Mouse (Mus musculus) MEL (cell line): ENCODE data around the gene Ddx42. TPM values are rescaled to one million over a fixed set of nuclear protein-coding genes. Genes with fewer than 3 reads are reported as not detected.
"Not testable (repeated sequence)": the region's sequence is repeated elsewhere in the genome, so short reads cannot be mapped to it uniquely, and the experiment has no call there.

Source experiments
- DNase-seq: peaks from one replicate; pipeline ENCODE4 v3.0.0; 2011; ENCODE audit warnings: low read depth, low spot score
- H3K27ac ChIP-seq: 2 replicates; pipeline ENCODE4 v1.5.1; 2012; ENCODE audit warnings: low read depth, mild to moderate bottlenecking, control low read depth, low read length, moderate library complexity; ENCODE audit not compliant: control insufficient read depth
- H3K27me3 ChIP-seq, 2 experiments: fragments of 150-350 bp in 1 of 2; sonication (generic) in 1 of 2; 2 replicates each; pipeline ENCODE4 v1.6.1; 2012; ENCODE audit warnings: low read length in 2 of 2, mild to moderate bottlenecking in 2 of 2, improper control_type of control experiment in 1 of 2, moderate library complexity in 1 of 2; ENCODE audit not compliant: insufficient read depth in 2 of 2, control insufficient read depth in 1 of 2
- H3K36me3 ChIP-seq, 2 experiments: 2 replicates each; pipeline ENCODE4 v1.6.1; 2012 to 2014; ENCODE audit warnings: low read length in 2 of 2, improper control_type of control experiment in 1 of 2, inconsistent platforms in 1 of 2, mild to moderate bottlenecking in 1 of 2; ENCODE audit not compliant: insufficient read depth in 2 of 2, control insufficient read depth in 1 of 2
- H3K4me1 ChIP-seq, 2 experiments: fragments of 150-350 bp in 1 of 2; sonication (generic) in 1 of 2; 2 replicates each; pipeline ENCODE4 v1.6.1; 2012; ENCODE audit warnings: low read length in 2 of 2, improper control_type of control experiment in 1 of 2, mild to moderate bottlenecking in 1 of 2; ENCODE audit not compliant: insufficient read depth in 2 of 2, control insufficient read depth in 1 of 2
- H3K4me3 ChIP-seq, 2 experiments: fragments of 150-350 bp in 1 of 2; sonication (generic) in 1 of 2; 2 replicates each; pipeline ENCODE4 v1.5.1; 2012; ENCODE audit warnings: low read depth in 2 of 2, low read length in 2 of 2, mild to moderate bottlenecking in 2 of 2, moderate library complexity in 2 of 2, control low read depth in 1 of 2, improper control_type of control experiment in 1 of 2; ENCODE audit not compliant: control insufficient read depth in 1 of 2, insufficient read depth in 1 of 2
- H3K79me2 ChIP-seq: 2 replicates; pipeline ENCODE4 v1.6.1; 2012; ENCODE audit warnings: mild to moderate bottlenecking, low read length, moderate library complexity; ENCODE audit not compliant: control insufficient read depth, poor library complexity, insufficient read depth
- H3K9ac ChIP-seq: 2 replicates; pipeline ENCODE4 v1.6.1; 2012; ENCODE audit warnings: low read depth, mild to moderate bottlenecking, control low read depth, low read length, moderate library complexity; ENCODE audit not compliant: control insufficient read depth, poor library complexity, severe bottlenecking
- H3K9me3 ChIP-seq: fragments of 150-350 bp; sonication (generic); replicated peaks from 2 replicates; pipeline ENCODE4 v1.6.1; 2012; ENCODE audit warnings: mild to moderate bottlenecking, low read length, improper control_type of control experiment, moderate library complexity; ENCODE audit not compliant: insufficient read depth
- BHLHE40 ChIP-seq: IDR thresholded peaks from 2 replicates; pipeline ENCODE4 v1.6.1; 2012; ENCODE audit warnings: low read depth, mild to moderate bottlenecking, inconsistent platforms, low read length, improper control_type of control experiment, borderline replicate concordance
- CHD1 ChIP-seq: IDR thresholded peaks from 2 replicates; pipeline ENCODE4 v1.6.1; 2012; ENCODE audit warnings: low read depth, mild to moderate bottlenecking, inconsistent platforms, low read length, improper control_type of control experiment
- CHD2 ChIP-seq: IDR thresholded peaks from 2 replicates; pipeline ENCODE4 v1.6.1; 2011; ENCODE audit warnings: low read length, improper control_type of control experiment
- CTCF ChIP-seq, 3 experiments: IDR thresholded peaks in 2 of 3; conservative IDR thresholded peaks in 1 of 3; 2 replicates each; pipeline ENCODE4 v1.5.1; 2011 to 2012; ENCODE audit warnings: low read length in 3 of 3, low read depth in 2 of 3, mild to moderate bottlenecking in 2 of 3, improper control_type of control experiment in 1 of 3, inconsistent platforms in 1 of 3, mixed read lengths in 1 of 3, moderate library complexity in 1 of 3; ENCODE audit not compliant: control insufficient read depth in 1 of 3, insufficient read depth in 1 of 3, poor library complexity in 1 of 3, severe bottlenecking in 1 of 3
- E2F4 ChIP-seq: IDR thresholded peaks from 2 replicates; pipeline ENCODE4 v1.6.1; 2011; ENCODE audit warnings: low read depth, low read length, improper control_type of control experiment, borderline replicate concordance
- EP300 ChIP-seq, 2 experiments: IDR thresholded peaks; 2 replicates each; pipeline ENCODE4 v1.6.1; 2011; ENCODE audit warnings: improper control_type of control experiment in 2 of 2, low read length in 2 of 2, low read depth in 1 of 2, mild to moderate bottlenecking in 1 of 2
- HCFC1 ChIP-seq: IDR thresholded peaks from 2 replicates; pipeline ENCODE4 v1.6.1; 2012; ENCODE audit warnings: low read depth, mild to moderate bottlenecking, inconsistent platforms, low read length, improper control_type of control experiment, moderate library complexity
- KAT2A ChIP-seq: conservative IDR thresholded peaks from 2 replicates; pipeline ENCODE4 v1.6.1; 2012; ENCODE audit warnings: low read depth, low read length, improper control_type of control experiment, inconsistent platforms
- MAFK ChIP-seq: IDR thresholded peaks from 2 replicates; pipeline ENCODE4 v1.6.1; 2011; ENCODE audit warnings: low read depth, mild to moderate bottlenecking, low read length, improper control_type of control experiment, borderline replicate concordance
- MYB ChIP-seq: IDR thresholded peaks from 2 replicates; pipeline ENCODE4 v1.6.1; 2011; ENCODE audit warnings: mild to moderate bottlenecking, low read depth, low read length, improper control_type of control experiment
- MYC ChIP-seq: IDR thresholded peaks from 2 replicates; pipeline ENCODE4 v1.6.1; 2011; ENCODE audit warnings: low read depth, mild to moderate bottlenecking, low read length, improper control_type of control experiment, moderate library complexity
- NELFE ChIP-seq: IDR thresholded peaks from 2 replicates; pipeline ENCODE4 v1.6.1; 2011; ENCODE audit warnings: low read depth, low read length, improper control_type of control experiment
- POLR2AphosphoS2 ChIP-seq: IDR thresholded peaks from 2 replicates; pipeline ENCODE4 v1.6.1; 2011; ENCODE audit warnings: low read length, improper control_type of control experiment
- RAD21 ChIP-seq: IDR thresholded peaks from 2 replicates; pipeline ENCODE4 v1.6.1; 2011; ENCODE audit warnings: mild to moderate bottlenecking, low read depth, low read length, improper control_type of control experiment
- SIN3A ChIP-seq: IDR thresholded peaks from 2 replicates; pipeline ENCODE4 v1.6.1; 2012; ENCODE audit warnings: low read length, improper control_type of control experiment, inconsistent platforms
- SMC3 ChIP-seq: IDR thresholded peaks from 2 replicates; pipeline ENCODE4 v1.6.1; 2011; ENCODE audit warnings: low read depth, low read length, improper control_type of control experiment
- UBTF ChIP-seq: IDR thresholded peaks from 2 replicates; pipeline ENCODE4 v1.6.1; 2012; ENCODE audit warnings: low read depth, mild to moderate bottlenecking, inconsistent platforms, low read length, improper control_type of control experiment, moderate library complexity, borderline replicate concordance; ENCODE audit not compliant: insufficient read depth
- USF1 ChIP-seq: IDR thresholded peaks from 2 replicates; pipeline ENCODE4 v1.6.1; 2014; ENCODE audit warnings: low read depth, mild to moderate bottlenecking, inconsistent platforms, low read length, improper control_type of control experiment, moderate library complexity
- ZC3H11A ChIP-seq: IDR thresholded peaks from 2 replicates; pipeline ENCODE4 v1.6.1; 2012; ENCODE audit warnings: low read depth, mild to moderate bottlenecking, inconsistent platforms, low read length, improper control_type of control experiment
- ZKSCAN1 ChIP-seq: IDR thresholded peaks from 2 replicates; pipeline ENCODE4 v1.6.1; 2012; ENCODE audit warnings: low read depth, mild to moderate bottlenecking, inconsistent platforms, low read length, improper control_type of control experiment, moderate library complexity
- ZMIZ1 ChIP-seq: IDR thresholded peaks from 2 replicates; pipeline ENCODE4 v1.6.1; 2012; ENCODE audit warnings: low read depth, mild to moderate bottlenecking, inconsistent platforms, low read length, improper control_type of control experiment, moderate library complexity
- ZNF384 ChIP-seq: IDR thresholded peaks from 2 replicates; pipeline ENCODE4 v1.6.1; 2012; ENCODE audit warnings: low read depth, mild to moderate bottlenecking, inconsistent platforms, low read length, improper control_type of control experiment
- polyA plus RNA-seq, 2 experiments: library from polyadenylated mRNA; stranded (reverse) in 1 of 2; unstranded in 1 of 2; fragments of >175 nt in 1 of 2; fragments of >200 nt in 1 of 2; gene quantifications; 2 replicates each; pipeline versions ENCODE4 v1.2.1 to v1.2.4; 2012; ENCODE audit warnings: low replicate concordance in 2 of 2, low read depth in 1 of 2; ENCODE audit not compliant: insufficient read length in 2 of 2, insufficient read depth in 1 of 2, missing spikeins in 1 of 2
- total RNA-seq: library from RNA; depleted of rRNA; stranded (reverse); fragments of 300-350 nt; gene quantifications from 2 replicates; pipeline ENCODE4 v1.2.3, GENCODE M21; 2012

The Ddx42 gene
- total and polyA plus RNA-seq, 3 experiments: 56.1 to 57.7 TPM; not detected in 1

- TF ChIP-seq EP300 (IDR thresholded peaks at IDR 0.05; ENCODE audit: low read depth in 1 of 2, low read length in 2 of 2): no peak
- TF ChIP-seq ZNF384: no peak
- TF ChIP-seq POLR2AphosphoS2: peak; percentile 58; the same call in 1 of the 2 replicates
Observed at GRCm38 (mm10) chr11:106215927-106216729, 598 bp upstream of the Ddx42 start, which contains the start of gene Ccdc47 (continued).

GRCm38 (mm10) chr11:106220603-106221002, 3.9 kb downstream of the Ddx42 start:
- no peak for DNase-seq

GRCm38 (mm10) chr11:106233978-106234377, 17.3 kb downstream of the Ddx42 start:
- H3K9ac ChIP-seq, DNase-seq, H3K4me1 ChIP-seq, H3K27ac ChIP-seq, H3K79me2 ChIP-seq, H3K4me3 ChIP-seq, H3K27me3 ChIP-seq, H3K9me3 ChIP-seq: not testable (repeated sequence)
- peaks cover 0 to 64% of the 10 kb centered on the region in 2 experiments; a peak in 3 of 4 replicates for H3K36me3 ChIP-seq
- peak; percentile 8 to 15 (median 9); a peak in 1 of 6 replicates for TF ChIP-seq CTCF (IDR thresholded peaks at IDR 0.05 in 2 of 3, conservative IDR thresholded peaks at IDR 0.05 in 1 of 3; ENCODE audit: control insufficient read depth in 1 of 3, insufficient read depth in 1 of 3, low read depth in 2 of 3, low read length in 3 of 3, poor library complexity in 1 of 3, severe bottlenecking in 1 of 3)

More at GRCm38 (mm10) chr11:106220603-106221002, 3.9 kb downstream of the Ddx42 start:
- peaks cover 0 to 11% of the 10 kb centered on the region in 2 experiments; a peak in 3 of 4 replicates for H3K4me1 ChIP-seq
- H3K36me3 ChIP-seq: peaks cover 20 to 27% of the 10 kb centered on the region in 2 experiments
- H3K4me3 ChIP-seq: no peak overlapping the region
- TF ChIP-seq NELFE: no peak
- TF ChIP-seq HCFC1: no peak
- TF ChIP-seq MYB: no peak
- peak; percentile 52 for TF ChIP-seq USF1
- peaks cover 61% of the 10 kb centered on the region for H3K79me2 ChIP-seq
- H3K27ac ChIP-seq: no peak overlapping the region
- no peaks in the 10 kb centered on the region for H3K9me3 ChIP-seq
- no peaks in the 10 kb centered on the region for H3K27me3 ChIP-seq
- no peak overlapping the region for H3K9ac ChIP-seq

GRCm38 (mm10) chr11:106246834-106247233, 30.1 kb downstream of the Ddx42 start:
- Histone ChIP-seq H3K9ac (no peak overlapping the region), H3K9me3 (no peaks in the 10 kb centered on the region), H3K4me1 (no peaks in the 10 kb centered on the region), H3K4me3 (no peak overlapping the region), H3K79me2 (peaks cover 3% of the 10 kb centered on the region; the same call in 1 of the 2 replicates), H3K27me3 (no peaks in the 10 kb centered on the region), H3K36me3 (peaks cover 0 to 59% of the 10 kb centered on the region in 2 experiments; a peak in 2 of 4 replicates), H3K27ac (no peak overlapping the region)
- DNase-seq: peak; percentile 75
- TF ChIP-seq CHD2 (no peak), UBTF (no peak), SIN3A (no peak), CHD1 (no peak), RAD21 (peak; percentile 68), KAT2A (no peak), BHLHE40 (no peak), MAFK (no peak), CTCF (IDR thresholded peaks at IDR 0.05 in 2 of 3, conservative IDR thresholded peaks at IDR 0.05 in 1 of 3; ENCODE audit: control insufficient read depth in 1 of 3, insufficient read depth in 1 of 3, low read depth in 2 of 3, low read length in 3 of 3, poor library complexity in 1 of 3, severe bottlenecking in 1 of 3) (peak; percentile 61 to 78 (median 76)), MYC (peak; percentile 44; the same call in 1 of the 2 replicates), SMC3 (peak; percentile 66), ZC3H11A (0 out of 2 replicates have a peak, but pooled peaks have one; percentile 7), ZMIZ1 (no peak), ZKSCAN1 (no peak), ZNF384 (peak; percentile 36; the same call in 1 of the 2 replicates), E2F4 (no peak), NELFE (no peak)
